Mouse (Mus musculus) layer of hippocampus, adult 2 months (tissue): ENCODE results near the gene Ablim2. TPM values are rescaled to one million over a fixed set of nuclear protein-coding genes. Genes with fewer than 3 reads are reported as not detected.

Experiments
- DNase-seq, 2 experiments: peaks; one replicate each; pipeline ENCODE4 v3.0.0; 2022; ENCODE audit warnings: low spot score in 2 of 2
- H3K27ac ChIP-seq: fragments of 200-600 bp; 2 replicates; pipeline ENCODE4 v1.8.1; 2022
- H3K4me3 ChIP-seq: fragments of 200-600 bp; 2 replicates; pipeline ENCODE4 v1.8.1; 2022; ENCODE audit warnings: mild to moderate bottlenecking
- CTCF ChIP-seq: fragments of 200-600 bp; conservative IDR thresholded peaks from 2 replicates; pipeline ENCODE4 v1.8.1; 2022; ENCODE audit warnings: antibody characterized with exemption, mild to moderate bottlenecking, moderate library complexity
- total RNA-seq, 2 experiments: library from RNA; stranded (reverse); gene quantifications; 2 replicates each; pipeline ENCODE4 v1.2.3; 2021

Ablim2 gene
- total RNA-seq, 2 experiments from 2014 or later = 133 to 163 TPM

GRCm38 (mm10) chr5:35851485-35851884, 93.8 kb downstream of the Ablim2 start:
- DNase-seq = no peak
- TF ChIP-seq CTCF = no peak
- no peak overlapping the region for H3K4me3 ChIP-seq
- peak overlapping the region; percentile 43; the same call in 1 of the 2 replicates for H3K27ac ChIP-seq

DNA sequence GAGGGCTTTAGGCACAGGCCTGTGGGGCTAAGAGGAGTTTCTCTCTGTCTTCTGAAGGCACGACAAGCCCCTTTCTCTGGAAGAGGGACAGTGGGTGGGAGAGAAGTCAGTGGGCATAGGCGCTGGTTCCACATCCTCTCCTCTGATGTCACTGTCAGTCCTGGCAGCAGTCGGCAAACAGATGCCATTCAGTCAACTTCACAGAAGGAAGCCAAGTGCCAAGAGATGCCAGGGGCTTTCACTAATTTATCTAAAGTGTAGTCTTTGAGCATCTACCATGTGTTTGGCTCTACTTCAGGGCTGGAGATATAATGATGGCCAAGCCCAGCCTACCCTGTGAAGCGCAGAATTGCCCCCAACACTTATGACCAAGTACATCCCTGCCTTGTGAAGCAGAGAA, 95.8 kb downstream of the Ablim2 start:
- Histone ChIP-seq H3K27ac (no peak overlapping the region), H3K4me3 (no peak overlapping the region)
- TF ChIP-seq CTCF = no peak
- DNase-seq = no peak

- TF ChIP-seq CTCF = no peak
- Histone ChIP-seq H3K4me3 (no peak overlapping the region), H3K27ac (peak overlapping the region; percentile 81)
- peak in 1 of 2 experiments; percentile 55 for DNase-seq
These were observed 98.6 kb downstream of the Ablim2 start for GRCm38 (mm10) chr5:35856245-35856644.

DNA sequence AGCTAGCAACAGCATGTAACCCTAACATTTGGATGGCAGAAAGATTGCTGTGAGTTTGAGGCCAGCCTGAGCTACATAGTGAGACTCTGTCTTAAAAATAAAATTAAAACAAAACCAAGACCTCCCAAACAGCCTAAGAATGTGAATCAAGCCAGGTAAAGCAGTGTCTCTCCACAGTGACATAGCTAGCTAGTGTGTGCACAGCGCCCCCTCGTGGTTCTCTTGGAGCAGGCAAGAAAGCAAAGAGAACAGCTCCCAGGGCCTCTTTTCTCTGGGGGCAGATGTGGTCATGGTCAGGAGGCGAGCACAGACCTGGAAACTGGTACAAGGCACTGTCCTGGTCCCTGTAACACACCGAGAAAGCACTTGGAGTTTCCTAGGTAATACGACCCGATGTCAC, 100.4 kb downstream of the Ablim2 start:
- TF ChIP-seq CTCF = peak; percentile 95
- no peak overlapping the region for H3K4me3 ChIP-seq

GRCm38 (mm10) chr5:35861456-35861855, 103.8 kb downstream of the Ablim2 start:
- H3K27ac ChIP-seq = no peak overlapping the region
- TF ChIP-seq CTCF = no peak
- no peak for DNase-seq

More for the DNA sequence above, 100.4 kb downstream of the Ablim2 start:
- peak; percentile 35 to 75 for DNase-seq
- H3K27ac ChIP-seq = no peak overlapping the region

GRCm38 (mm10) chr5:35869973-35870372, 112.3 kb downstream of the Ablim2 start:
- Histone ChIP-seq H3K4me3 (no peak overlapping the region), H3K27ac (no peak overlapping the region)
- TF ChIP-seq CTCF = no peak
- no peak for DNase-seq

More at GRCm38 (mm10) chr5:35861456-35861855, 103.8 kb downstream of the Ablim2 start:
- H3K4me3 ChIP-seq = no peak overlapping the region

DNA sequence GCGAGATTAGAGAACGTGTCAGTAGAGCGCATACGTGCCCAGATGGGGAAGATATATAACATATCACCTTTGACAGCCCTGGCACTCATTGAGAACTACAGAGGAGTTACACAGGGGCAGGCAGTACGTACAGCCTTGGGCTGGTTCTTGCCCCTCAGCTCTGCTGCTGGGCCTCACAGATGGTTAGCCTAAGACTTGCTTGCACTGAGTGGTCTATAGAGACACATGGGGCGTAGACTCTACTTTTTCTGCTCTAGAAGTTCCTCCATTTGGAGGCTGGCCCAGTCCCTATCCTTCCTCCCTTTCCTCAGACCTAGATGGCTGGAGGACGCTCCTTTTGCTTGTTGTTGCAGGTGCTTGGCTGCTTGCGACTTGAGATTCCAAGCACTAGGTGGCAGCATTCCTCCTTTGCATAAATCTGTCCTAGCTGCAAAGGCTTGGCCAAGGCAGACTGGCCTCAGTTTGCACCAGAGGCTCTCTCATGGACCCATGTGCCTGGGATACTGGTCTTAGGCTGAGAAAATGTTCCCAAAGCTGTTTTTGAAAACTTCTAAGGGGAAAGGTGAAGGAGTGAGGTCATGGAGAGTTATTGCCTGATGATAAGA, 112.8 kb downstream of the Ablim2 start:
- Histone ChIP-seq H3K27ac (no peak overlapping the region), H3K4me3 (no peak overlapping the region)
- DNase-seq = peak; percentile 69 to 75
- TF ChIP-seq CTCF = peak; percentile 93

GRCm38 (mm10) chr5:35873382-35873781, 115.7 kb downstream of the Ablim2 start:
- no peak for DNase-seq
- TF ChIP-seq CTCF = no peak
- H3K4me3 ChIP-seq = no peak overlapping the region
- no peak overlapping the region for H3K27ac ChIP-seq

GRCm38 (mm10) chr5:35876236-35876635, 118.6 kb downstream of the Ablim2 start:
- TF ChIP-seq CTCF = no peak
- H3K4me3 ChIP-seq = no peak overlapping the region
- H3K27ac ChIP-seq = no peak overlapping the region
- DNase-seq = no peak

DNA sequence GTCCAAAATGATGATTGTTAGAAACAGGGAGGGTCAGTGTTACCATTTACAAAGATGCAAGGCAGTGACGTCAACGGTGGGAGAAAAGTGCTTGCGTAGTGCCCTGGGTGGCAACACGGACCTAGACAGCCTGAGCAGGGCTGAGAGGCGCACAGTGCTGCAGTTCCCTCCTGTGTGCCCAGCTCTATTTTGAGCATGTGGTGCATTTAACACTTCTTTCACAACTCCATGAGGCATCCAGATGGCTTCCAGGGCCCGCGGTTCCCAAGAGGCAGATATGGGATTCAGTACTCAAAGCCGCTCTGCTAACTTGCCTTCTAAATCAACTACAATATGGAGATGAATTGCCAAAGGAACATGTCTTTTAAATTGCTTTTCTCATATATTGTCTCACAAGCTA, 121.5 kb downstream of the Ablim2 start:
- peak overlapping the region; percentile 87 for H3K27ac ChIP-seq
- peak; percentile 79 to 84 for DNase-seq
- no peak for TF ChIP-seq CTCF
- no peak overlapping the region for H3K4me3 ChIP-seq

DNA sequence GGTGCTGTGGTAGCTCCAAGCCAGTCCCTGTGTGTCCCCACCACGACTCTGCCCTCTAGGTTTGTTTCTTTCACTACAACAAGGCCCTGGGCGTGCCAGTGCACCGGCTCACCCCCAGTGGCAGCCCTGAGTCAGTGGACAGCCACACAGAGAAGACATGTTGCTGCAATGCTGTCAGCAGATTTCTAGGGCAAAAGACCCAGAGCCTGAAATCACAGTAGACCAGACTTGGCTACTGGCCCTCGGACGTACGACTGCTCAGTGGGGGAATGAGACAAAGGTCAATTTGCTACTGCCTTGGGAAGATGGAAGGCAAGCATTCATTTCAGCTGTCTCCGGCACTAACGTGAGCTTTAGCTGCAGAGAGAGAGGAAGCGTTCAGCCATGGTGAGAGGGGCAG, 124.7 kb downstream of the Ablim2 start:
- no peak for TF ChIP-seq CTCF
- no peak for DNase-seq
- Histone ChIP-seq H3K27ac (no peak overlapping the region), H3K4me3 (no peak overlapping the region)

DNA sequence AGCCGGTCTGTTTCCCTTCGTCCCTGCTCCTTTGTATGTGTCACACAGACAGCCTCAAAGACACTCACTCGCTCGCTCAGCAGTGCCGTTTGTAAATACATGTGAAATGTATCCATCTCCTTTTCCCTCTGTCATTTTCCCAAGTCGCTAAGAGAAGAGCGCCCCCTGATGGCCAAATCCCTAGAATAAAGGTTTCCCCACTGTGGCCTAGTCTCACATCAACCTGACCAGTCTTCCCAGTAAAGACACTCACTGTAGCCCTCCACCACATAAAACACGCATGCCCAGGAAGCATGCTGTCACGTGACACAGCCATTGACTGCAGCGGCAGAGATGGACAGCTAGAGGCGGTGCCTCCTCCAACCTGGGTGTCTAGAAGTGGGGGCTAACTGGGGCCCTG, 126.6 kb downstream of the Ablim2 start:
- peak; percentile 54 to 66 for DNase-seq
- no peak overlapping the region for H3K27ac ChIP-seq
- no peak overlapping the region for H3K4me3 ChIP-seq
- peak; percentile 84 for TF ChIP-seq CTCF

- no peak for DNase-seq
- Histone ChIP-seq H3K27ac (no peak overlapping the region), H3K4me3 (no peak overlapping the region)
- TF ChIP-seq CTCF = no peak
These were observed 127.0 kb downstream of the Ablim2 start for GRCm38 (mm10) chr5:35884689-35885088.

DNA sequence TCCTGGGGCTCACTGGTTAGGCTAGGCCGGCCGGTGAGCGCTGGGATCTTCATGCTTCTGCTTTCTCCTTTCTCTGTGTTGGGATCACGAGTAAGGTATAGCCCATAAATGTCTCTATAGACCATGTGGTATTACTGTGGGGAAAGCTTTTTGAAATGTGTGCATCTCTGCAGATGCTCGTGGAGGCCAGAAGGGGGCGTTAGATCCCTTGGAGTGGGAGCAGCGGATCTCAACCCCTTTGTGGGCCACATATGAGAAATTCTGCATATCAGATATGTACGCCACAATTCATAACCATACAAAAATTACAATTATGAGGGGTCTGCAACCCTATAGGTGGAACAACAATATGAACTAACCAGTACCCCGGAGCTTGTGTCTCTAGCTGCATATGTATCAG, 131.3 kb downstream of the Ablim2 start:
- peak; percentile 84 for TF ChIP-seq CTCF
- Histone ChIP-seq H3K4me3 (no peak overlapping the region), H3K27ac (no peak overlapping the region)
- DNase-seq = no peak
